Mouse (Mus musculus) lung, embryonic 16.5 days (tissue): ENCODE data around the gene Itpk1. TPM values are rescaled to one million over a fixed set of nuclear protein-coding genes. Genes with fewer than 3 reads are reported as not detected.

ENCODE experiments used
- ATAC-seq: fragments of 200-750 bp; cut with Nextera tagmentation; 2 replicates; pipeline ENCODE4 v1.8.0; 2017; ENCODE audit warnings: low read depth, mild to moderate bottlenecking, moderate library complexity
- H3K27ac ChIP-seq: fragments of 300-500 bp; sonication (generic); 2 replicates; pipeline ENCODE4 v1.5.1; 2014; ENCODE audit warnings: mild to moderate bottlenecking, control low read depth, low read length
- H3K27me3 ChIP-seq: fragments of 300-500 bp; sonication (generic); 2 replicates; pipeline ENCODE4 v1.6.1; 2014; ENCODE audit warnings: low read depth, low read length, mixed read lengths; ENCODE audit not compliant: control insufficient read depth, insufficient read depth
- H3K36me3 ChIP-seq: fragments of 300-500 bp; sonication (generic); 2 replicates; pipeline ENCODE4 v1.6.1; 2014; ENCODE audit warnings: low read length; ENCODE audit not compliant: control insufficient read depth, insufficient read depth
- H3K4me1 ChIP-seq: fragments of 300-500 bp; sonication (generic); replicated peaks from 2 replicates; pipeline ENCODE4 v1.6.1; 2014; ENCODE audit warnings: low read length, mixed read lengths; ENCODE audit not compliant: control insufficient read depth, insufficient read depth
- H3K4me2 ChIP-seq: fragments of 300-500 bp; sonication (generic); 2 replicates; pipeline ENCODE4 v1.6.1; 2014; ENCODE audit warnings: low read depth, low read length, control low read depth
- H3K4me3 ChIP-seq: fragments of 300-500 bp; sonication (generic); 2 replicates; pipeline ENCODE4 v1.5.1; 2014; ENCODE audit warnings: mild to moderate bottlenecking, low read length, control low read depth
- H3K9ac ChIP-seq: fragments of 300-500 bp; sonication (generic); 2 replicates; pipeline ENCODE4 v1.6.1; 2014; ENCODE audit warnings: low read length, control low read depth
- H3K9me3 ChIP-seq: fragments of 300-500 bp; sonication (generic); 2 replicates; pipeline ENCODE4 v1.6.1; 2016; ENCODE audit warnings: low read length; ENCODE audit not compliant: control insufficient read depth
- WGBS: fragments of 180-500 bp; shearing (Covaris S2); extraction: QIAGEN DNeasy Blood & Tissue Kit; methylation state at CpG from one replicate; pipeline ENCODE4 v1.1.7; 2014; 5-methylcytosine and 5-hydroxymethylcytosine counted together
- polyA plus RNA-seq: library from polyadenylated mRNA; unstranded; fragments of >200 nt; fragmentation: Nextera tagmentation; extraction: Ambion mirVana; gene quantifications from 2 replicates; pipeline ENCODE4 v1.2.1, GENCODE M21; 2015

Itpk1 gene
- polyA plus RNA-seq = 10.6 and 11.8 TPM in 2 replicates

DNA sequence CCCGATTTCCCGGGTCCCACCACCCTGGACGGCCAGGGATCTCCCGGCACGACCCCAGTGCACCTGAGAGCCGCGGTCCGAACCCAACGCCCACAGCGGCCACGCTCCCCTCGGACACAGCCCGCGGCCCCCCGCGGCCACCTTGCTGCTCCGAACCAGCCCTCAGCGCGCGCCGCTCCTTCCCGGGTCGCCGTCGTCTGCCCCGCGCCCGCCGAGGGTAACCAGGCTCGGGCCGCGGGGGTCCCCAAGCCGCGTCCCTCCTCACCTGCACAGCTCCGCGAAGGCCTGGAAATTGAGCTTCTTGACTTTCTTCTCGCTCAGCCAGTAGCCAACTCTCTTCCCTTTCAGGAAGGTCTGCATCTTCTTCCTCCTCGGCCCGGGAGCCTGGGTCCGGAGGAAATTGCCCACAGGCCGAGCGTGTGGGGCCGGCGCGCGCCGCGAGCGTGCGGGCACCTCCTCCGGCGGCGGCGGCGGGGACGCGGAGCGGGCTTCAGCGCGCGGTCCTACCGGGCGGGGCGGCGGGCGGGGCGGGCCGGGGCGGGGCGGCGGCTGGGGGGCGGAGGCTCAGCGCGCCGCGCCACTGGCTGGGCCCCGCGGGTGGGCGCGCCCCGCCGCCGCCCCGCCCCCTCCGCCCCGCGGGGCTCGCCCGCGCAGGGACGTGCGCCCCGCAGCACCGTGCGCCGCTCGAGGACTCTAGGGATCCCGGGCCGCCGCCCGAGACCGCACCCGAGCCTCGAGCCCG, at the start of gene Itpk1:
Gene Itpk1 (minus strand): TSS at position 474 of the 742 bp plus-strand sequence.
- peak within 1 kb of the TSS; percentile 79 for H3K4me3 ChIP-seq
- ATAC-seq = peak; percentile 95
- WGBS = under 1% methylated on average over 61 of the region's 105 CpGs

DNA sequence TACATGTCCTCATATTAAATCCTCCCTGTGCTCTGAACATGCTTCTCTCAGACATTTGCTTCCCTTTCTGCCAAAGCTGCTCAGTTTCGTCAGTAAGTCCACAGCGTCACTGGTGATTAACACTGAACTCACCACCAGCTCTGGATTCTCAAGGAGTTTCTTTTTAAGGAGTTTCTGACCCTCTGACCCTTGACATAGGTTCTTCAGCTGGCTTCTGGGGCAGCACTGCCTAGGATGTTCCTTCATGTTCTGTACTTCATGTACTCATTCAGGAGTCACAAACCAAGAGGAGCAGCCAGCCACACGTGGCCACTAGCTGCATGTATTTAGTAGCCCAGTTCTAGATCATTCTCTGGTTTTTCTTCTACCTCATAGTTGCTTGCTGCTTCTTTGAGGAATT, 43.5 kb upstream of the Itpk1 start:
- H3K4me2 ChIP-seq = no peak overlapping the region
- H3K27ac ChIP-seq = no peak overlapping the region
- no peak overlapping the region for H3K9ac ChIP-seq
- WGBS = 92% methylated on average over 3 of the region's 3 CpGs
- H3K9me3 ChIP-seq = no peaks in the 10 kb centered on the region
- peaks cover 3% of the 10 kb centered on the region; the same call in 1 of the 2 replicates for H3K36me3 ChIP-seq
- H3K4me3 ChIP-seq = no peak overlapping the region
- no peaks in the 10 kb centered on the region for H3K27me3 ChIP-seq
- no peak for ATAC-seq
- H3K4me1 ChIP-seq = peaks cover 9% of the 10 kb centered on the region

More for the DNA sequence above, at the start of gene Itpk1:
- Histone ChIP-seq H3K27me3 (no peaks in the 10 kb centered on the region), H3K36me3 (no peaks in the 10 kb centered on the region), H3K4me1 (peaks cover 28% of the 10 kb centered on the region), H3K9me3 (no peaks in the 10 kb centered on the region), H3K27ac (peak within 1 kb of the TSS; percentile 88), H3K4me2 (peak within 1 kb of the TSS; percentile 98), H3K9ac (peak within 1 kb of the TSS; percentile 82)

DNA sequence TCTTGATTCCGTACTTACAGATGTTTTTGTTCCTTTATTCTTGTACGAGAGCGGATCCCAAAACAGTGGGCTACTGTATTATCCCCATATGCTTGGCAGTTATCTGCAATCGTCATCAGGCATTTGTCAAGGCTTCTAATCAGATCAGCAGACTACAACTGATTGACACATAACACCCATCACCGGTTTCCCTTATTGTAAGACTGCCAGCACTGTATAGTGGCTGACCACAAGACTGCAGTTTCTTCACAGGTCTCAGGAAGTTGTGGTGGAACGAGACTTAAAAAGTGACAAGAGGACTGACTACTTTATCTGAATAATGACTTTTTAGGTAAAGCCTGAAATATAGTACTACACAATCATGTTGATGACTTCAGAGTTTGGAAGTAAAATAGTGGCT, 40.1 kb upstream of the Itpk1 start:
- Histone ChIP-seq H3K27me3 (no peaks in the 10 kb centered on the region), H3K4me1 (peaks cover 15% of the 10 kb centered on the region), H3K4me2 (peak overlapping the region; percentile 70), H3K27ac (no peak overlapping the region), H3K36me3 (peaks cover 3% of the 10 kb centered on the region; the same call in 1 of the 2 replicates), H3K9ac (no peak overlapping the region), H3K4me3 (peak overlapping the region; percentile 88; the same call in 1 of the 2 replicates), H3K9me3 (no peaks in the 10 kb centered on the region)
- 56% methylated on average over 6 of the region's 6 CpGs for WGBS
- ATAC-seq = no peak

DNA sequence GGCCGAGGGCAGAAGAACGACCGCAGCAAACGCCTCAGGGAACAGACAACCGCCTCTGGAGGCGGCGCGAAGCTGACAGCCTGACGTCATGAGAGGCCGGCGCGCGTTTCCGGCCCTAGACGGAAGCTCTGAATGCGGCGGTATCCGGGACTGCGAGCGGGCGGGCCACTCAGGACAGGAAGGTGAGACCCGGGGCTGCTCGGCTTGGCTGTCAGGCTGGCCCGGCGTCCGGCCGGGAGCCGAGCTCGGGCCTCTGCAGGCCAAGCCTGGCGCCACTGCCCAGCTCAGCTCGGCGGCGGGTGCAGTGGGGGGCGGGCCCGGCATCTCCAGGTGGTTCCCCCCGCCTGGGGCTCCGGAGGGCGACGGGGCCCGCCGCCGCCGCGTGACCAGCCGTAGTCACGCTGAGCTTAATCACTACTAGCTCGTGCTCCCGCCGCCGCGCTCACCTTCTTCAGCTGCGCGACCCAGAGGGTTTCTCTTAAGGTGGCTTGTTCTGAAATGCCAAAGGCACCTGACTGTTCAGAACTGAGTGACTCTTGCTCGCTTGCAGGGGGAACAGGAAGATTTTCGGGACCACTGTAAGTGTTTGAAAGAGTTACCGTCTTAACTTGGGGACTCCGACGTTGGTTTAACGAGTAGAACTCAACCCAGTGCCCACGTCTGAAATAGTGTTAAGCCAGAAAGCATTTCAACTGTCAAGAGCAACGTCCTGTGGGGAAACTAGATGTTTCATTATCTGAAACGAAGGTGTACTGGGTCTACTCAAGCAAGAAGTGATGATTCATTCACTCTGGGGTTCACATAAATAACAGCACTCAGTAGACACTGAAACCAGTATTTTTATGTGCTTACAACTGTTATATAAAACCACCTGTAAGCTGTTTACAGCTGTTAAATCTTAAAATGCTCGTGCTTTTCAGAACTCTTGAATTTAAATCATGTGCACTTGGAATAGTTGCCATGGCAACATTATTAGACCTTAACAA, 39.2 kb upstream of the Itpk1 start, which contains the start of the genes Moap1 and Tmem251:
Gene Moap1 (minus strand): TSS at position 73 of the 986 bp plus-strand sequence.
Gene Tmem251 (plus strand): TSS at position 174 of the 986 bp plus-strand sequence.
- WGBS = under 1% methylated on average over 63 of the region's 63 CpGs
- peak; percentile 98 for ATAC-seq

DNA sequence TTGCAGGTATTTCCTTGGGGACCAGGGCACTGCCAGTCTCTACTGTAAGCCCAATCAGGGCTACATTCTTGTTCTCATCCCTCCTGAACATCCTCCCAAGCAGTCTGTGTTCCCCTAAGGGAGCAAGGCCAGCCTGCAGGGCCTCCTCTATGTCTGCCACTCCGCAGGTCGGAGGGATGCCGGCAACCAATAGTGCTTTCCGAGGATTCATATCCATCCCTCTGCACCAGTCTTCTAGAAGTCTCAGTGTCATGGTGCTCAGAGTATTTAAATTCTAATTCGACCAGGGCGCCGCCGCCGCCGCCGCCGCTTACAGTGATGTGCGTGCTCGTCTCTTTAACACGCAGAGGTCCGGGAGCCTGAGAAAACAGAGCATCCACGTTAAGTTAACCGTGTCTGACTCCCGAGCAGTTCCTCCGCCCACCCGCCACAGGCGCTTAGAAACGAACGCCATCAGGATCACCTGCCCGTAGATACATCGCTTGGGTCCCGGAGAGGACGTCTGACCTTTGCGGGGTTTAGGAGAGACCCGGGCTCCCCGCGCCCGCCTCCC, 38.4 kb upstream of the Itpk1 start:
- WGBS = under 1% methylated on average over 33 of the region's 33 CpGs
- peak overlapping the region; percentile 70 for H3K4me2 ChIP-seq
- peak overlapping the region; percentile 92 for H3K27ac ChIP-seq
- H3K4me1 ChIP-seq = peaks cover 15% of the 10 kb centered on the region
- H3K27me3 ChIP-seq = no peaks in the 10 kb centered on the region
- peak; percentile 32; the same call in 1 of the 2 replicates for ATAC-seq
- peak overlapping the region; percentile 86 for H3K9ac ChIP-seq
- no peaks in the 10 kb centered on the region for H3K9me3 ChIP-seq
- H3K36me3 ChIP-seq = no peaks in the 10 kb centered on the region
- peak overlapping the region; percentile 88 for H3K4me3 ChIP-seq

More for the DNA sequence above, 39.2 kb upstream of the Itpk1 start, which contains the start of the genes Moap1 and Tmem251:
- Histone ChIP-seq H3K4me2 (peak within 1 kb of the TSS; percentile 70), H3K9ac (peak within 1 kb of the TSS; percentile 86), H3K27me3 (no peaks in the 10 kb centered on the region), H3K9me3 (no peaks in the 10 kb centered on the region), H3K27ac (peak within 1 kb of the TSS; percentile 92), H3K36me3 (peaks cover 2% of the 10 kb centered on the region; the same call in 1 of the 2 replicates), H3K4me1 (peaks cover 15% of the 10 kb centered on the region), H3K4me3 (peak within 1 kb of the TSS; percentile 88)

DNA sequence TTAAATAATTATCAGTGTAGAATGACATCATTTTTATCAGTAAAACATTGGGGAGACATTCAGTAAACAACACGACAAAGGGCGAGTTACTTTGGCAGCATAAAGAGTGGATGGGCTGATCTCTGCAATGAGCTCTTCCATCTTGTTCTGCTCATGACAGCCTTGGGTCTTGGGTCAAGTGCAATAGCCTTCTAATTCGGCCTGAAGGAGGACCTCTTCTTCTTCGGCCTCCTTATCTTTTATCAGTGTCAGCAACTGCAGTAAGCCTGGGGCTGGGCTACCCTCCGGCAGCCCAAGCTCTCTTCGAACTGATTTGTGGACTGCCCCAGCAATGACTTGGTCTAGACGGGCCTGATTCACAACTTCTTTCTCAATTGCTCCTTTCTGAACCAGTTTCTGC, 37.3 kb upstream of the Itpk1 start:
- Histone ChIP-seq H3K4me2 (no peak overlapping the region), H3K27me3 (no peaks in the 10 kb centered on the region), H3K4me3 (no peak overlapping the region), H3K27ac (no peak overlapping the region), H3K9me3 (no peaks in the 10 kb centered on the region), H3K4me1 (peaks cover 15% of the 10 kb centered on the region), H3K36me3 (no peaks in the 10 kb centered on the region), H3K9ac (no peak overlapping the region)
- no peak for ATAC-seq
- WGBS = 72% methylated on average over 7 of the region's 7 CpGs

DNA sequence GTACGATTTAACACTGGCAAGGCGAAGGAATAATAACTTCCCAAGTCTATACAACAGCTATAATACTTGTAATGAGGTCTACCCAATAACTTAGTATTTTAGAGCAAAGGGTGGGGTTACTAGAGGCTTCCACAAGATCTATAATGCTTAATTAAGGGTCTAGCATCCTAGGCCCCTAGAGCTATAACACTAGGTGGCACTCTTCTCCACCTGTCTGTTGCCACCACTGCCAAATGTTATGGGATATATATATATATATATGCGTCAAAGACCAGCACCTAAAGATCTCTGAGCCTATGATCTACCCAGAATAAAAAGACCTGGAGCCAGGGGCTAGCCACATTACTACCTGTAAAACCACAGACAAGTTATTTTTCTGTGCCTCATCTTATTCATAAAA, 35.6 kb upstream of the Itpk1 start:
- no peaks in the 10 kb centered on the region for H3K9me3 ChIP-seq
- no peak for ATAC-seq

DNA sequence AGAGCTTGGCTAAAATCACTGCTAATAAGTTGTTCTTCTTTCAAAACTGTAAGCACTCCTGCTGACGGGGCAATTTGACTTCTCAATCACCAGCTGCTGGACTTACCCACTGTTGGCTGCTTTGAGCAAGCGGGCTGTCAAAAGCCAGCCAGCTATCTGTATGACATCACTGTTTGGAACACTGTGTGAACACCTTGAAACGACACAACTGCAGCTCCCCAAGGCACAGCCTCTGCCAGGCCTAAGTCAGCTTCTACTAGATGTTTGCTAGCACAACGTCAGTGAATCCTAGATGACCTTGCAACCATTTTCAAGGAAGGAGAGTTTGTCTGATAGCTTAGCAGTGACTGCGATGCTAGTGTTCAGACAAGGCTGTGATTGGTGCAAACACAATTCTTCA, 34.4 kb upstream of the Itpk1 start:
- 67% methylated on average over 5 of the region's 5 CpGs for WGBS
- Histone ChIP-seq H3K36me3 (no peaks in the 10 kb centered on the region), H3K9me3 (no peaks in the 10 kb centered on the region), H3K4me2 (no peak overlapping the region), H3K27me3 (no peaks in the 10 kb centered on the region), H3K9ac (no peak overlapping the region), H3K4me3 (no peak overlapping the region), H3K27ac (no peak overlapping the region), H3K4me1 (peaks cover 7% of the 10 kb centered on the region)
- no peak for ATAC-seq

More for the DNA sequence above, 35.6 kb upstream of the Itpk1 start:
- H3K27me3 ChIP-seq = no peaks in the 10 kb centered on the region
- H3K4me3 ChIP-seq = no peak overlapping the region
- H3K27ac ChIP-seq = no peak overlapping the region
- H3K4me2 ChIP-seq = no peak overlapping the region
- WGBS = 64% methylated on average over 3 of the region's 3 CpGs
- H3K4me1 ChIP-seq = peaks cover 15% of the 10 kb centered on the region
- H3K9ac ChIP-seq = no peak overlapping the region
- H3K36me3 ChIP-seq = no peaks in the 10 kb centered on the region
